Mouse (Mus musculus) adrenal gland, adult 8-10 months (tissue): Measurements from ENCODE around the gene Pusl1. TPM values are rescaled to one million over a fixed set of nuclear protein-coding genes. Genes with fewer than 3 reads are reported as not detected.

Source experiments
- DNase-seq: peaks from one replicate; pipeline ENCODE4 v3.0.0; 2022
- microRNA-seq, 2 experiments: library from miRNA; unstranded; fragments of <30 nt; microRNA quantifications; one replicate each; pipeline ENCODE4 v1.2.0; 2022
- total RNA-seq, 4 experiments: library from RNA; stranded (reverse); gene quantifications; 2 replicates each; pipeline ENCODE4 v1.2.4; 2022

Pusl1 gene
- total RNA-seq, 4 experiments from 2014 or later = 23.2 to 51.5 (median 41.4) TPM

DNA sequence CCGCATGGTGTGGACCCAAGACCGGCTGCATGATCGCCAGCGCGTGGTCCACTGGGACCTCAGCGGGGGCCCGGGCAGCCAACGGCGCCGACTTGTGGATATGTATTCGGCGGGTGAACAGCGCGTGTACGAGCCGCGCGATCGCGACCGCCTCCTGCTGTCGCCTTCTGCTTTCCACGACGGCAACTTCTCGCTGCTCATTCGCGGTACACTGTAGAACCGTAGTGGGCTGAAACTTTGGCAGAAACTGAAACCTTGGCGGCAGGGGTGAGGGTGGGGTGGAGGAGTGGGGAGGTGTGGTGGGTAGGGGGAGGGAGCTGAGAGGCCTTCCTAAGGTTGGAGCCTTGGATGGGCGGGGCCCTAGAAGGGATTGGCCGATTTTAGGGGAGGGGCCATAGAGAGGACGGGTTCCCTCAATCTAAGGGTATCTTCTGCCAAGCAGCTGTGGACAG lies 50.6 kb downstream of the Pusl1 start:
- DNase-seq = peak; percentile 55

- no peak for DNase-seq
These were observed 51.2 kb downstream of the Pusl1 start for GRCm38 (mm10) chr4:155840076-155841002.

- peak; percentile 79 for DNase-seq
These were observed 52.1 kb downstream of the Pusl1 start, which contains the start of gene Mxra8 for GRCm38 (mm10) chr4:155839483-155839910. Mxra8 (plus strand) TSS chr4:155839680.

DNA sequence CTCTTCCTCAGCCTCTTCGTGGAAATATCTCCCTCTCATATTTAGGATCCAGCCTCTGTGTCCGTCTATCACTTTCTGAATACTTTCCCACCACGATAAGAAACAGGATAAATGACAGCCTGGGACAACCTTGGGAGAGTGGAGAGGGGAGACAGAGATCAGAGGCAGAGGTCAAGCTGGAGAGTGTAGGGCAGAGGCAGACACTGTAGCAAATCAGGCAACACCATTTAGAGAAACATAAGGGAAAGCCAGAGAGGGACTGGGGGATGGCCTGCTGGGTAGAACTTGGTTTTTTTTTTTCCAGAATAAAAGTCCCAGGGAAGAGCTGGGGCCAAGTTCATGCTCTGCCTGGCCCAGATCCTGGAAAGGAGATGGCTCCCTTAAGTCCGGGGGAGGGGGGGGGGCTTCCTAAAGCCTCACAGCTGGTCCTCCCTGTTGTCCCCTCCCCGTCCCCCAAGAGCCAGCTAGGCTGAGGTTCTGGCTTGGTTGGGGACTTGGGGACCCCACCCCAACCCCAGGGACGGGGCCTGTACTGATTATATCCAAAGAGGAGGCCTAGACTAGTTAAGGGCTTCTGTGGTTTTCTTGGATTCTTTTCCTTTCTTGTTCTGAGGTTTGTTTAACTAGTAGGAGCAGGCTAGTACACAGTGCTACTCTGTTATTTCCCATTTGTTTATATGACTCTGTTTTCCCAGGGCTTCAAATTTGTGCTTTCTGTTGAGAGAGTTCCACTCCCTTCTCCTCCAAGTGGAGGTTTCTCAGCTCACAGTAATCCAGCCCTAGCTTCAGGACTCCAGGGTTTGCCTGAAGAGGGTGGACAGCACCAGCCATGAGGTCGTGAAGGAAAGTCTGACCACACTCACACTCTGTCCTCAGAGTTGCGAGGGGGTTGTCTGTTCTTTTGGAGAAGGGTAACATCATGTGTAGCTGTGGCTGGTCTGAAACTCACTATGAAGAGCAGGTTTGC lies 53.1 kb downstream of the Pusl1 start:
- no peak for DNase-seq

Small RNA genes lying within 50 kb of the gene (microRNA-seq; reads per million reads assigned to microRNA genes)
- 0 reads per million in 2 experiments for gene Gm22991

Other genes with a start within 250 kb of the Pusl1 start
- gene Gm10563, start 246.4 kb downstream of the Pusl1 start, total RNA-seq = not detected
- gene Mmp23, start 238.4 kb downstream of the Pusl1 start, total RNA-seq = 1 to 10 TPM; 4.8 to 8.4 (median 6.7) TPM
- gene Mib2, start 222.6 kb downstream of the Pusl1 start, total RNA-seq = 10 to 100 TPM; 53.5 to 74.5 (median 61.5) TPM
- gene Fndc10, start 197.4 kb downstream of the Pusl1 start, total RNA-seq = 10 to 100 TPM; 67.7 to 72.0 (median 69.9) TPM
- 100 to 1,000 TPM; 106 to 127 (median 114) TPM for gene Ssu72, start 187.0 kb downstream of the Pusl1 start, total RNA-seq
- gene Tmem240, start 157.0 kb downstream of the Pusl1 start, total RNA-seq = 1 to 10 TPM in 3 of 4 experiments, under 1 TPM in 1; 0.90 to 1.2 (median 1.1) TPM
- gene Atad3a, start 130.7 kb downstream of the Pusl1 start, total RNA-seq = 10 to 100 TPM; 69.5 to 90.1 (median 77.6) TPM
- gene Vwa1, start 117.1 kb downstream of the Pusl1 start, total RNA-seq = 1 to 10 TPM; 3.2 to 6.9 (median 4.7) TPM
- 1 to 10 TPM in 1 of 4 experiments, under 1 TPM in 3; 0.17 to 1.0 (median 0.62) TPM for gene Tmem88b, start 105.9 kb downstream of the Pusl1 start, total RNA-seq
- gene Ankrd65, start 101.3 kb downstream of the Pusl1 start, total RNA-seq = not detected
- gene Mrpl20, start 88.9 kb downstream of the Pusl1 start, total RNA-seq = 100 to 1,000 TPM; 102 to 144 (median 126) TPM
- 100 to 1,000 TPM in 3 of 4 experiments, 10 to 100 TPM in 1; 88.5 to 164 (median 122) TPM for gene Ccnl2, start 79.3 kb downstream of the Pusl1 start, total RNA-seq
- 100 to 1,000 TPM; 134 to 175 (median 158) TPM for gene Aurkaip1, start 60.5 kb downstream of the Pusl1 start, total RNA-seq
- 10 to 100 TPM; 45.1 to 93.9 (median 66.8) TPM for gene Mxra8, start 52.1 kb downstream of the Pusl1 start, total RNA-seq
- gene Dvl1, start 44.4 kb downstream of the Pusl1 start, total RNA-seq = 100 to 1,000 TPM in 1 of 4 experiments, 10 to 100 TPM in 3; 69.6 to 110 (median 73.1) TPM
- gene Tas1r3, start 28.4 kb downstream of the Pusl1 start, total RNA-seq = 1 to 10 TPM in 1 of 4 experiments, under 1 TPM in 3; 0.46 to 1.2 (median 0.62) TPM
- gene Cptp, start 22.3 kb downstream of the Pusl1 start, total RNA-seq = 10 to 100 TPM; 16.4 to 29.0 (median 17.9) TPM
- gene Ints11, start 22.2 kb downstream of the Pusl1 start, total RNA-seq = 10 to 100 TPM; 32.3 to 34.6 (median 33.3) TPM
- gene Acap3, start within 50 bp of the Pusl1 start, total RNA-seq = 10 to 100 TPM; 18.2 to 49.2 (median 30.9) TPM
- 10 to 100 TPM; 64.3 to 87.8 (median 77.0) TPM for gene Ube2j2, start 52.0 kb upstream of the Pusl1 start, total RNA-seq
- gene C1qtnf12, start 70.5 kb upstream of the Pusl1 start, total RNA-seq = 10 to 100 TPM; 34.7 to 88.1 (median 58.1) TPM
- gene B3galt6, start 100.9 kb upstream of the Pusl1 start, total RNA-seq = 1 to 10 TPM; 7.8 to 9.5 (median 8.9) TPM
- gene Sdf4, start 101.1 kb upstream of the Pusl1 start, total RNA-seq = 100 to 1,000 TPM; 290 to 326 (median 308) TPM
- 1 to 10 TPM; 1.0 to 3.0 (median 2.0) TPM for gene Tnfrsf4, start 122.1 kb upstream of the Pusl1 start, total RNA-seq
- 1 to 10 TPM in 1 of 4 experiments, under 1 TPM in 1, not detected in 2; 0.42 to 1.2 TPM for gene Tnfrsf18, start 134.4 kb upstream of the Pusl1 start, total RNA-seq
- 1 to 10 TPM in 1 of 4 experiments, under 1 TPM in 2, not detected in 1; 0.38 to 1.2 (median 0.86) TPM for gene Ttll10, start 167.6 kb upstream of the Pusl1 start, total RNA-seq
- gene 9430015G10Rik, start 218.2 kb upstream of the Pusl1 start, total RNA-seq = 10 to 100 TPM; 10.7 to 22.9 (median 14.1) TPM
- gene Rnf223, start 238.7 kb upstream of the Pusl1 start, total RNA-seq = under 1 TPM in 3 of 4 experiments, not detected in 1; 0.11 to 0.23 (median 0.22) TPM